Mouse (Mus musculus) liver, embryonic 13.5 days (tissue): ENCODE measurements at regions not wholly inside any gene's neighbourhood (a gene's known extent, or its start where the extent isn't known, plus 50 kb on each side); places are given as distances from the start of the nearest gene placed in this dataset.

Source experiments
- ATAC-seq: fragments of 200-750 bp; cut with Nextera tagmentation; 2 replicates; pipeline ENCODE4 v1.8.0; 2017; ENCODE audit warnings: low read depth, mild to moderate bottlenecking, moderate number of reproducible peaks, moderate library complexity
- DNase-seq: peaks from one replicate; pipeline ENCODE4 v3.0.0; 2022
- H3K27ac ChIP-seq: fragments of 300-500 bp; sonication (generic); 2 replicates; pipeline ENCODE4 v1.5.1; 2015; ENCODE audit warnings: moderate library complexity, mild to moderate bottlenecking, inconsistent platforms
- H3K27me3 ChIP-seq: fragments of 300-500 bp; sonication (generic); 2 replicates; pipeline ENCODE4 v1.6.1; 2015; ENCODE audit warnings: mild to moderate bottlenecking, inconsistent platforms
- H3K36me3 ChIP-seq: fragments of 300-500 bp; sonication (generic); 2 replicates; pipeline ENCODE4 v1.6.1; 2015; ENCODE audit warnings: mild to moderate bottlenecking, inconsistent platforms
- H3K4me1 ChIP-seq: fragments of 300-500 bp; sonication (generic); replicated peaks from 2 replicates; pipeline ENCODE4 v1.6.1; 2015; ENCODE audit warnings: inconsistent platforms
- H3K4me2 ChIP-seq: fragments of 300-500 bp; sonication (generic); 2 replicates; pipeline ENCODE4 v1.6.1; 2015; ENCODE audit warnings: inconsistent platforms, mild to moderate bottlenecking, moderate library complexity
- H3K4me3 ChIP-seq: fragments of 300-500 bp; sonication (generic); replicated peaks from 2 replicates; pipeline ENCODE4 v1.5.1; 2015; ENCODE audit warnings: mild to moderate bottlenecking, inconsistent platforms
- H3K9ac ChIP-seq: fragments of 300-500 bp; sonication (generic); 2 replicates; pipeline ENCODE4 v1.6.1; 2015; ENCODE audit warnings: mild to moderate bottlenecking, inconsistent platforms
- H3K9me3 ChIP-seq: fragments of 300-500 bp; sonication (generic); replicated peaks from 2 replicates; pipeline ENCODE4 v1.6.1; 2016; ENCODE audit warnings: inconsistent platforms
- WGBS: fragments of 180-500 bp; shearing (Covaris S2); methylation state at CpG from one replicate; pipeline ENCODE4 v1.1.7; 2015; ENCODE audit not compliant: insufficient replicate concordance; 5-methylcytosine and 5-hydroxymethylcytosine counted together

DNA sequence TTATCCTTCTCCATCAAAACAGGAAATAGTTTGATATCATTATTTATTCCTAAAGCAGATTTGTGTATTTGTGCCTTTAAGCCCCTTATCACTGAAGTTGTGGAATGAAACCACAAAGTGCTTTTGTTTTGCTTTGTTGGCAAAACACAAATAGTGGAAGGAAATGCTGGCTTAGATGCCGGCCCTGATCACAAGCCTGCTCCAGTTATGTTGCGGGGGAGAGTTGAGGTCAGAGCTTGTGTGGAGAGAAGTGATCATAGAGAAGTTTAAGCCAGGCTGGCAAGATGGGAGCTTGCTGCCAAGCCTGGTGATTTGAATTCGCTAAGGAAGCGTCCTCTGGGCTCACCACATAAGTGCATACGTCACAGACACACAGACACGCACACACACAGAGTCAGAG lies 74.2 kb upstream of the S1pr1 start:
- Histone ChIP-seq H3K4me1 (peaks cover 22% of the 10 kb centered on the region), H3K9ac (no peak overlapping the region), H3K36me3 (no peaks in the 10 kb centered on the region), H3K9me3 (no peaks in the 10 kb centered on the region), H3K4me3 (no peak overlapping the region), H3K4me2 (no peak overlapping the region), H3K27me3 (no peaks in the 10 kb centered on the region), H3K27ac (no peak overlapping the region)
- ATAC-seq, result no peak
- WGBS, result 51% methylated on average over 6 of the region's 6 CpGs
- no peak for DNase-seq

DNA sequence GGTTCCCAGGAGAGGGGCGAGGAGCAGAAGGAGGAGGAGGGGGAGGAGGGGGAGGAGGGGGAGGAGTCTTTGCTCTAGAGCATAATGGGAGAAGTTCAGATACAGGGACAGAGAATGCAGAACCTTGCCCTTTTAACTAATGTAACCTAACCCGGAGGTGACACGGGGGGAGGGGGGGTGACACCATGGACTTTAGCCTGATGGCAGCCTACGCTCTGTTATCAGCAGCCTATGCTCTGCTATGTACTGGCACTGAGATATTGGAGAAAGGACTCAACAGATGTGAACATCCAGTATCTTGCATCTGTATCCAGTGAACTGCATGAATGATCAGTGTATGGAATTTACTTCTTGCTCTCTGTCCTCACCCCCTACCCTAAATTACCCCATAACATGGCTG lies 77.7 kb upstream of the S1pr1 start:
- no peak overlapping the region for H3K4me3 ChIP-seq
- peaks cover 26% of the 10 kb centered on the region for H3K4me1 ChIP-seq
- DNase-seq (no peak), ATAC-seq (peak; percentile 76)
- H3K36me3 ChIP-seq, result no peaks in the 10 kb centered on the region
- H3K27ac ChIP-seq, result peak overlapping the region; percentile 76
- no peaks in the 10 kb centered on the region for H3K9me3 ChIP-seq
- no peaks in the 10 kb centered on the region for H3K27me3 ChIP-seq
- 8% methylated on average over 4 of the region's 4 CpGs for WGBS
- H3K9ac ChIP-seq, result no peak overlapping the region
- H3K4me2 ChIP-seq, result peak overlapping the region; percentile 43

DNA sequence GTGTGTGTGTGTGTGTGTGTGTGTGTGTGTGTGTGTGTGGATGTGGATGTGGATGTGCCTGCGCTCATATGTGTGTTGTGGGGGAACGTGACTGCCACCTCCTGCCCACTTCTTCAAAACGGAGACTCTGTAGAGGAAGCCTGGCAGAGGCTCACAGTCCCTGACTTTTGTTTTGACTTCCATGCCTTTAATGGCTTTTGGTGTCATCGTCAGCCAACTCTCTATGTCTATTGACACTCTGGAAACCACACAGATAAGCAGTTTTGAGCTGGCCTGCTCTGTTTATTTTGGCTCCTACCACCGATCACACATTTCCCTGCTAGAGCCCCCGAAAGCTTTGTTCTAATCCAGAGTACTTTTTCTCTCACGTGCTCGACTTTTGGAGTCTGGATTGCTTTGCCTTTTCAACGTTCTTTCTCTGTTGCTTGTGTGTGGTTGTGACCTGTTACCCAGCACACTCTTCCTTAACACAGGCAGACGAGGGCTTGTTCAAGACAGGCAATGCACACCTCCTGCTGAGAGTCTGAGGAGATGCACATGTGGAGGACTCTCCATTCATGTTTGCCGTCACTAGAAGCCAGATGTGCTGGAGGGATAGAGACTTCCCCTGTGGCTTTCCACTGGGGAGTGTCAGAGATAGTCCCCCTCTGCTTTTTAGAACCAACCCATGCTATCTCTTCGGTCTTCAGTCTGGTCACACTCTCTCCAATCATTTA lies 78.6 kb upstream of the S1pr1 start:
- H3K4me3 ChIP-seq, result no peak overlapping the region
- peak overlapping the region; percentile 76 for H3K27ac ChIP-seq
- no peaks in the 10 kb centered on the region for H3K36me3 ChIP-seq
- H3K27me3 ChIP-seq, result no peaks in the 10 kb centered on the region
- no peaks in the 10 kb centered on the region for H3K9me3 ChIP-seq
- WGBS, result 7% methylated on average over 12 of the region's 12 CpGs
- DNase-seq, result peak; percentile 22
- H3K4me1 ChIP-seq, result peaks cover 26% of the 10 kb centered on the region
- H3K4me2 ChIP-seq, result peak overlapping the region; percentile 43
- peak overlapping the region; percentile 45 for H3K9ac ChIP-seq
- peak; percentile 72 for ATAC-seq

- Histone ChIP-seq H3K27ac (no peak overlapping the region), H3K4me3 (no peak overlapping the region), H3K27me3 (no peaks in the 10 kb centered on the region), H3K36me3 (no peaks in the 10 kb centered on the region), H3K4me1 (peaks cover 26% of the 10 kb centered on the region), H3K9ac (no peak overlapping the region), H3K4me2 (no peak overlapping the region), H3K9me3 (no peaks in the 10 kb centered on the region)
- DNase-seq, result no peak
- ATAC-seq, result no peak
- 60% methylated on average over 10 of the region's 10 CpGs for WGBS
Measured at GRCm38 (mm10) chr3:115799326-115799725, 84.5 kb upstream of the S1pr1 start.

DNA sequence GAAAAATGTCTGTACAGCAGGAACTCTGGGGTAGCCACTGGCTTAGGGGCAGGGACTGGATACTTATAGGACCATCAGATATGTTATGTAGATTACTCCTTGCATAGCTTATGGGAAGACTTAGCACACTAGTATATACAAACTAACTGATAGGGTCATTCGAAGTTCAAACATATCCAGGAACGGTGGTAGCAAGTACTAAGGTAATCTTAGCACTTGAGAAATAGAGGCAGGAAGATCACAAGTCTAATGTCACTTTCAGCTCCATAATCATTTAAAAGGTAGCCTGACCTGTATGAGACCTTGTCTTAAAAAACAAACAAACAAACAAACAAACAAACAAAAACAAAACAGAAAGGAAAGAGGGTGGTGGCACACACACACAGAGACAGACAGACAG lies 85.1 kb upstream of the S1pr1 start:
- H3K27me3 ChIP-seq, result no peaks in the 10 kb centered on the region
- H3K36me3 ChIP-seq, result no peaks in the 10 kb centered on the region
- no peak overlapping the region for H3K9ac ChIP-seq
- ATAC-seq (no peak), DNase-seq (no peak)
- WGBS, result 66% methylated on average over 2 of the region's 2 CpGs
- H3K4me3 ChIP-seq, result no peak overlapping the region
- peaks cover 25% of the 10 kb centered on the region for H3K4me1 ChIP-seq
- no peak overlapping the region for H3K4me2 ChIP-seq
- no peaks in the 10 kb centered on the region for H3K9me3 ChIP-seq
- no peak overlapping the region for H3K27ac ChIP-seq

GRCm38 (mm10) chr3:115800873-115801272 lies 86.0 kb upstream of the S1pr1 start:
- DNase-seq, result no peak
- no peak overlapping the region for H3K27ac ChIP-seq
- 14% methylated on average over 5 of the region's 5 CpGs for WGBS
- peaks cover 25% of the 10 kb centered on the region for H3K4me1 ChIP-seq
- H3K9ac ChIP-seq, result no peak overlapping the region
- ATAC-seq, result peak; percentile 57; the same call in 1 of the 2 replicates
- H3K27me3 ChIP-seq, result no peaks in the 10 kb centered on the region
- H3K36me3 ChIP-seq, result no peaks in the 10 kb centered on the region
- no peak overlapping the region for H3K4me2 ChIP-seq
- H3K4me3 ChIP-seq, result no peak overlapping the region
- H3K9me3 ChIP-seq, result no peaks in the 10 kb centered on the region

GRCm38 (mm10) chr3:115801581-115802200 lies 85.9 kb upstream of the Dph5 start:
- WGBS, result 36% methylated on average over 5 of the region's 5 CpGs
- ATAC-seq, result 0 out of 2 replicates have a peak, but pooled peaks have one; percentile 14

GRCm38 (mm10) chr3:115804616-115805015 lies 83.0 kb upstream of the Dph5 start:
- Histone ChIP-seq H3K27ac (no peak overlapping the region), H3K27me3 (no peaks in the 10 kb centered on the region), H3K9me3 (no peaks in the 10 kb centered on the region), H3K4me2 (no peak overlapping the region), H3K9ac (no peak overlapping the region), H3K4me1 (peaks cover 21% of the 10 kb centered on the region), H3K36me3 (no peaks in the 10 kb centered on the region), H3K4me3 (no peak overlapping the region)
- DNase-seq (no peak), ATAC-seq (no peak)
- 41% methylated on average over 3 of the region's 3 CpGs for WGBS

More at GRCm38 (mm10) chr3:115801581-115802200, 85.9 kb upstream of the Dph5 start:
- H3K4me3 ChIP-seq, result no peak overlapping the region
- H3K27me3 ChIP-seq, result no peaks in the 10 kb centered on the region
- no peak overlapping the region for H3K4me2 ChIP-seq
- no peak overlapping the region for H3K9ac ChIP-seq
- peaks cover 25% of the 10 kb centered on the region for H3K4me1 ChIP-seq
- no peak overlapping the region for H3K27ac ChIP-seq
- no peak for DNase-seq
- no peaks in the 10 kb centered on the region for H3K9me3 ChIP-seq
- H3K36me3 ChIP-seq, result no peaks in the 10 kb centered on the region

DNA sequence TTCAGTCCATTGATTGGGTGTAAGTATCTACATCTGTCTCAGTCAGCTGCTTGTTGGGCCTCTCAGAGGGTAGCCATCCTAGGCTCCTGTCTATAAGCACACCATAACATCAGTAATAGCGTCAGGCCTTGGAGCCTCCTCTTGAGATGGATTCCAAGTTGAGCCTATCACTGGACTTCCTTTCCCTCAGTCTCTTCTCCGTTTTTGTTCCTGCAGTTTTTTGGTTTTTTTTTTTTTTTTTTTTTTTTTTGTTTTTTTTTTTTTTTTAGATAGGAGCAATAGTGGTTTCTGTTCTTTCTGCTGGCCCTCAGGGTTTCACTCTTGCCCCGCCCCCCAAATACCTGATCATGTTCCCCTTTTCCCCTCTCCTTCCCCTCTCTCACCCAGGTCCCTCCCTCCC lies 80.6 kb upstream of the Dph5 start:
- ATAC-seq, result no peak

GRCm38 (mm10) chr3:115815168-115815567 lies 72.5 kb upstream of the Dph5 start:
- peak; percentile 70 for ATAC-seq
- 0 out of 2 replicates have a peak overlapping the region, but pooled peaks have one; percentile 15 for H3K4me3 ChIP-seq
- H3K27ac ChIP-seq, result peak overlapping the region; percentile 66
- H3K27me3 ChIP-seq, result no peaks in the 10 kb centered on the region
- 16% methylated on average over 4 of the region's 4 CpGs for WGBS
- DNase-seq, result no peak
- H3K9ac ChIP-seq, result 0 out of 2 replicates have a peak overlapping the region, but pooled peaks have one; percentile 4
- no peaks in the 10 kb centered on the region for H3K9me3 ChIP-seq
- peak overlapping the region; percentile 54 for H3K4me2 ChIP-seq
- H3K36me3 ChIP-seq, result no peaks in the 10 kb centered on the region
- peaks cover 54% of the 10 kb centered on the region for H3K4me1 ChIP-seq

More for the DNA sequence above, 80.6 kb upstream of the Dph5 start:
- Histone ChIP-seq H3K4me1 (no peaks in the 10 kb centered on the region), H3K36me3 (no peaks in the 10 kb centered on the region), H3K9me3 (no peaks in the 10 kb centered on the region), H3K27ac (no peak overlapping the region), H3K4me3 (no peak overlapping the region), H3K27me3 (no peaks in the 10 kb centered on the region), H3K9ac (no peak overlapping the region), H3K4me2 (no peak overlapping the region)
- no peak for DNase-seq
- WGBS, result 64% methylated on average over 3 of the region's 3 CpGs

DNA sequence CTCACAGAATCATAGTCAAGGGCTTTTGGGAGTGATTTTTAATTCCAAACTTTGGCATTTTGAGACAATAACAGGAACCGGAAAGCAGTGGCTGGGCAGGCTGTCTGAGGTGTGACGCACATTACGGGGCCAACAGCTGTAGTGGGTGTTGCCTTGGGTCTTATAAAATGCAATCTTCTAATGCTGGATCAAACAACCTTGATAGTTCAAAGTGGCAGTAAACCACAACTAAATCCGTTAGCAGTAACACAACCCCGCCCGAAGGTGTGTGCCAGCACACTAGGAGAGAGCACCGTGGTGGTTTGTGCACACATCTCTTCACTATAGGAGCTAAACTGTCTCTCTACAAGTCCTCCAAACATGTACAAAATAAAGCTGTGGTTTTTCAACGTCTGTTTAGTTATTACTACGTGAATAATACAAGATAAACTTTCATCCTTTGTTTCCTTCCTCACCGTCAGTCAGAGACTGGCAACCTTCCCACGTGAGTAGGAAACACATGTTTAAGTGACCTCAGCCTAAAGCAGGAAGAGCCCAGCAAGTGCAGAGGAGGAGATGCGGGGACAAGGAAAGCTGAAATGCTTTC lies 72.0 kb upstream of the Dph5 start:
- peak overlapping the region; percentile 54 for H3K4me2 ChIP-seq
- DNase-seq, result peak; percentile 28
- 12% methylated on average over 12 of the region's 12 CpGs for WGBS
- peak overlapping the region; percentile 15 for H3K4me3 ChIP-seq
- peak overlapping the region; percentile 66 for H3K27ac ChIP-seq
- peaks cover 59% of the 10 kb centered on the region for H3K4me1 ChIP-seq
- 0 out of 2 replicates have a peak overlapping the region, but pooled peaks have one; percentile 4 for H3K9ac ChIP-seq
- no peaks in the 10 kb centered on the region for H3K27me3 ChIP-seq
- H3K36me3 ChIP-seq, result no peaks in the 10 kb centered on the region
- ATAC-seq, result peak; percentile 78
- H3K9me3 ChIP-seq, result no peaks in the 10 kb centered on the region
